Mouse (Mus musculus) left cerebral cortex, adult 2 months (tissue): ENCODE data around the gene Usp30. TPM values are rescaled to one million over a fixed set of nuclear protein-coding genes. Genes with fewer than 3 reads are reported as not detected.
A peak's percentile ranks its signal among the peaks of the same experiment; 100 is the strongest.

Experiments used
- DNase-seq, 2 experiments: peaks; one replicate each; pipeline ENCODE4 v3.0.0; 2021 to 2022; ENCODE audit warnings: low spot score in 2 of 2, mixed read lengths in 1 of 2; ENCODE audit errors: extremely low spot score in 1 of 2
- H3K27ac ChIP-seq: fragments of 200-600 bp; 2 replicates; pipeline ENCODE4 v1.8.1; 2022
- H3K4me3 ChIP-seq: fragments of 200-600 bp; 2 replicates; pipeline ENCODE4 v1.8.1; 2022
- CTCF ChIP-seq: fragments of 200-600 bp; IDR thresholded peaks from 2 replicates; pipeline ENCODE4 v1.8.1; 2022; ENCODE audit warnings: antibody characterized with exemption, mild to moderate bottlenecking, moderate library complexity
- intact Hi-C: fragments of 180-260 bp; cut with DNase I; formaldehyde crosslinking; loops from one replicate; pipeline ENCODE4 v1.15.1; 2025
- total RNA-seq, 2 experiments: library from RNA; stranded (reverse); gene quantifications; 2 replicates each; pipeline ENCODE4 v1.2.3; 2021

Gene Usp30
- total RNA-seq, 2 experiments from 2014 or later, result 39.4 to 42.1 TPM

- no peak overlapping the region for H3K4me3 ChIP-seq
- no peak overlapping the region for H3K27ac ChIP-seq
- no peak for TF ChIP-seq CTCF
- no peak for DNase-seq
- intact Hi-C loops, result no loop called here
Measured at GRCm38 (mm10) chr5:114147043-114147972, 82.0 kb downstream of the Usp30 start.

DNA sequence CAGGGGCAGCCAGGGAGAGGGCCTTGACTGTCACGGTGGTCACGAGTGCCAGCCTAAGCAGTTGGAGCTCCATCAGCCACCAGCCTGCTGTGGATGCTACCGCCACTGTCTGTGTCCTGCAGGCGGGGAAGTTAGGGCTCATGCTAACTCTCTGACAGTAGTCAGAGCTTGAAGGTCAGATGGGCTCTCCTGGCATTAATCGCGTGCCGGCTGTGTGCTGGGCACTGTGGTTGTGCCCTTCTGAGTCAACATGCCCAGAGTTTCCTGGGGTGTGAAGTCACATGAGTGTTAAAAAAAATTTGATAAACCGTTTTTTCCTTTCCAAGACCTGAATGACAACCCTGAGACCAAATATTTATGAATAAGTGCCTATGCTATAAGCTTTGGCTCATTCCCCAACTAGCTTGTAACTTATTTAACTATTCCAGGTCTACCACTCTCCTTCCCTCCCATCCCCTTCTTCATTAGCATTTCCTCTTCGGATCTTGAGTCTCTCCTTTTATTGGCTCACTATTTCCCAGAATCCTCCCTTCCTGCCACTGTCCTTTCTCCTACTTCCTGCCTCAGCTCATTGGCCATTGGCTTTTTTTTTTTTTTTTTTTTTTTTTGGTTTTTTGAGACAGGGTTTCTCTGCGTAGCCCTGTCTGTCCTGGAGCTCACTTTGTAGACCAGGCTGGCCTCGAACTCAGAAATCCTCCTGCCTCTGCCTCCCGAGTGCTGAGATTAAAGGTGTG lies 87.3 kb downstream of the Usp30 start:
- DNase-seq, result no peak
- intact Hi-C loops, result no loop called here
- TF ChIP-seq CTCF, result no peak
- Histone ChIP-seq H3K27ac (no peak overlapping the region), H3K4me3 (no peak overlapping the region)

- intact Hi-C loops, result no loop called here
- DNase-seq, result no peak
- no peak overlapping the region for H3K27ac ChIP-seq
- no peak overlapping the region for H3K4me3 ChIP-seq
- TF ChIP-seq CTCF, result peak; percentile 50
Measured at GRCm38 (mm10) chr5:114153490-114153889, 88.2 kb downstream of the Usp30 start.

- no peak overlapping the region for H3K27ac ChIP-seq
- no peak for DNase-seq
- intact Hi-C loops, result no loop called here
- no peak for TF ChIP-seq CTCF
- no peak overlapping the region for H3K4me3 ChIP-seq
Measured at GRCm38 (mm10) chr5:114154765-114155164, 89.5 kb downstream of the Usp30 start.

GRCm38 (mm10) chr5:114155168-114155933 lies 90.1 kb downstream of the Usp30 start:
- intact Hi-C loops, result no loop called here
- no peak for DNase-seq
- no peak for TF ChIP-seq CTCF
- H3K27ac ChIP-seq, result no peak overlapping the region
- H3K4me3 ChIP-seq, result no peak overlapping the region

GRCm38 (mm10) chr5:114157236-114157635 lies 92.0 kb downstream of the Usp30 start:
- intact Hi-C loops, result no loop called here
- no peak overlapping the region for H3K27ac ChIP-seq
- no peak overlapping the region for H3K4me3 ChIP-seq
- TF ChIP-seq CTCF, result no peak
- no peak for DNase-seq

GRCm38 (mm10) chr5:114161424-114161823 lies 96.2 kb downstream of the Usp30 start:
- TF ChIP-seq CTCF, result no peak
- intact Hi-C loops, result loop anchor here (5.0 kb wide), 1 partner anchor 146 kb away; no protein-coding TSS in a partner anchor
- H3K4me3 ChIP-seq, result no peak overlapping the region
- DNase-seq, result no peak
- no peak overlapping the region for H3K27ac ChIP-seq

DNA sequence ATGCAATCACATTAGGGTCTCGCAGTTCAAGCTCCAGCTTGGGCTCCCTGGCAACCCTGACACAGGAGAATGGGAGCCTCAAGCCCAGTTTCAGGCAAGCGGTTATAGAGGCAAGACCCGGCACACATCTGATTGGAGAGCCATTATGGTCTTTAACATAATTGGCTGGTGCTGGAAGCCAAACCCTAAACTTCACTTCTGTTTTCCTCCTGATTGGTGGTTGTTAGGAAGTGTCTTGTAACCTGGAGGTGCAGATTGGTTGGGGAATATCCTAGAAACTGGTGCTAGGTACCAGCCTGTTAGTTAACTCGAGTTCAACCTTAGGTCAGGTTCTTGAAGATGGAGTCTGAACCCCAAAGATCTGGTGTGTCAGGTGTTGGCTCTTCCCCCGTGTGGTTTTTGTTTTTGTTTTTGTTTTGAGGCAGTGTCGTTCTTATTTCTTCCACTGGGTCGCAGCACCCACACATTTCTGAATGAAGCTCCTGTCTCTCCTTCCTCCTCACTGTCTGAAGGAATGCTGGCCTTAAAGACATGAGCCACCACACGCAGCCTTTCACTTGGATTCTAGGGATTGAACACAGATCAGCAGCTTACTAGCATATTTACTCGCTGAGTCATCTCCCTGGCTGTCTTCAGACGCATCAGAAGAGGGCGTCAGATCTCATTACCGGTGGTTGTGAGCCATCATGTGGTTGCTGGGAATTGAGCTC lies 97.0 kb downstream of the Usp30 start:
- DNase-seq, result no peak

DNA sequence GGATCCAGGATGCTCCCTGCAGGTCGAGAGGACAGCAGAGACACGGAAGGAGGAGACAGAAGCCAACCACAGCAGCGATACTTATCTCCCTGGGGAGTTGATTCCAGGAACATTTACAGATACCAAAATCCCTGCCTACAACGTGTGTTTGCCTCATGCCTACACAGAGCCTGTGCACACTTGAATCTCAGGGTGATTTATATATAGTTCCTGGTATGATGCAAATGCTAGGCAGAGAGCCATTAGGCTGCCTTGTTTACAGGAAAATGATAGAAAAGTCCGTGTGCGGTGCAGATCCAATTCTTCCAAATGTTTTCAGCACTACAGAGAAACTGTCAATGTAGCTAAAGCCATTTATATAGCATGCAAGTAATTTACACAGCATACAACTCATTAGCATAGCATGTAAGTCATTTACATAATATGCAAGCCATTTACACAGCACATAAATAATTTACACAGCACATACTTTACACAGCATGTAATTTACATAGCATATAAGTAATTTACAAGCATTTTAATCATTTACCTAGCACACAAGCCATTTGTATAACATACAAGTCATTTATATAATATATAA lies 97.9 kb downstream of the Usp30 start:
- peak overlapping the region; percentile 13; the same call in 1 of the 2 replicates for H3K27ac ChIP-seq
- no peak for TF ChIP-seq CTCF
- intact Hi-C loops, result loop anchor here (5.0 kb wide), 1 partner anchor 144 kb away; no protein-coding TSS in a partner anchor
- DNase-seq, result no peak
- no peak overlapping the region for H3K4me3 ChIP-seq

More for the DNA sequence above, 97.0 kb downstream of the Usp30 start:
- no peak overlapping the region for H3K4me3 ChIP-seq
- no peak overlapping the region for H3K27ac ChIP-seq
- TF ChIP-seq CTCF, result peak; percentile 11; the same call in 1 of the 2 replicates
- intact Hi-C loops, result loop anchor here (5.0 kb wide), 1 partner anchor 145 kb away; no protein-coding TSS in a partner anchor

- no peak for DNase-seq
- no peak overlapping the region for H3K27ac ChIP-seq
- intact Hi-C loops, result no loop called here
- TF ChIP-seq CTCF, result no peak
- no peak overlapping the region for H3K4me3 ChIP-seq
Measured at GRCm38 (mm10) chr5:114170345-114170744, 105.1 kb downstream of the Usp30 start.
